Mouse (Mus musculus) telencephalon, adult 2 months (tissue): Measurements from ENCODE around the gene Dus2.

Experiments
- DNase-seq: peaks from one replicate; pipeline ENCODE4 v3.0.0-alpha.2; 2011; ENCODE audit warnings: low read depth, low spot score

Gene Dus2

DNA sequence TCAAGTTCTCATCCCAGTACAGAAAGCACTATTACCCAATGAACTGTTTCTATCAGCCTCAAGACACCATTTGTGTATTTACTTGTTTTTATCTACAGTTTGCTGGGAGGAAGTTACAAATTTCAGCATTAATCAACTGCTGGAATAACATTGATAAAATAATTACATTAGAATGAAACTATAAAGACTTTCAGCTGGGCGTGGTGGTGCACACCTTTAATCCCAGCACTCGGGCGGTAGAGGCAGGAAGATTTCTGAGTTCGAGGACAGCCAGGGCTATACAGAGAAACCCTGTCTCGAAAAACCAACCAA is 84.7 kb downstream of the Dus2 start:
- DNase-seq: no peak

- no peak for DNase-seq
Observed at GRCm38 (mm10) chr8:106076612-106077011, 85.5 kb downstream of the Dus2 start.

GRCm38 (mm10) chr8:106077452-106078067 is 86.4 kb downstream of the Dus2 start:
- no peak for DNase-seq

DNA sequence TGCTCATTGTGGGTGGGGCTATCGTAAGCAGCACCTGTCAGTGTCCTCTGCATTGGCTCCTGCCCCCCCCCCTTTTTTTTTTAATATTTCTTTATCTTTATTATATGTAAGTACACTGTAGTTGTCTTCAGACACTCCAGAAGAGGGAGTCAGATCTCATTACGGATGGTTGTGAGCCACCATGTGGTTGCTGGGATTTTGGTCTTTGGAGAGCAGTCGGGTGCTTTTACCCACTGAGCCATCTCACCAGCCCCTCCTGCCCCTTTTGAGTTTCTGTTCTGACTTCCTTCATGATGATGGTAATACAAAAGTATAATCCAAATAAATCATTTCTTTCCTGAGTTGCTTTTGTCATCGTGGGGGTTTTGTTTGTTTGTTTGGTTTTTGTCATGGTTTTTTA is 111.2 kb downstream of the Dus2 start:
- DNase-seq: no peak
